Mouse (Mus musculus): ENCODE measurements around the gene Rnf213. TPM values are rescaled to one million over a fixed set of nuclear protein-coding genes. Genes with fewer than 3 reads are reported as not detected.

Rnf213 gene
- total RNA-seq, 2 experiments from 2014 or later: 3.4 to 3.9 TPM

DNA sequence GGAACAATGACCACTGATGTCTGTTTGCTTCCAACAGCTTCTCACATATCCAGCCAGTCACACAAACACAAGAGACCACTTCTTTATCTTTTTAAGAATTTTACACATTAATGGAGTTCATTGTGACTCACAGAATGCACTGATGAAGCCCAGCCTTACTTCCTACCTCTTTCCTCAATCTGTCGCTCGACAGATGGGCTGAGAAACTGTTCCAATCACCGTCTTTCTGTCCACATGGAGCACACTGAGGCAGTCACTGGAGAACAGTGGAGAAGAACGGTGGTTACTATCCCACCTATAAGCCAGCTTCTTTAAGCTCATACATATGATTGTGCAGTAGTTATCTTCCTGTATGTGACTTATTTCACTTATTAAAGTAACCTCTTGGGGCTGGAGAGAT is 85.0 kb downstream of the Rnf213 start:
- Histone ChIP-seq H3K27ac (no peak overlapping the region), H3K4me3 (no peak overlapping the region)
- intact Hi-C loops (cut with DNase I): no loop called here
- no peak for DNase-seq (ENCODE audit: extremely low spot score in 1 of 2, low spot score in 2 of 2)
- TF ChIP-seq CTCF (IDR thresholded peaks at IDR 0.05): no peak

- TF ChIP-seq CTCF (IDR thresholded peaks at IDR 0.05): peak; percentile 99
- intact Hi-C loops (cut with DNase I): loop anchor here (5.0 kb wide), 1 partner anchor 189 kb away; the partner anchor contains the start of gene Eif4a3
- H3K27ac ChIP-seq: peak within 1 kb of the TSS; percentile 98
- H3K4me3 ChIP-seq: peak within 1 kb of the TSS; percentile 94
- peak; percentile 99 to 100 for DNase-seq (ENCODE audit: extremely low spot score in 1 of 2, low spot score in 2 of 2)
These were observed 98.2 kb downstream of the Rnf213 start, which contains the start of gene Endov for GRCm38 (mm10) chr11:119490861-119491689. TSS of gene Endov (plus strand) at chr11:119491347.

DNA sequence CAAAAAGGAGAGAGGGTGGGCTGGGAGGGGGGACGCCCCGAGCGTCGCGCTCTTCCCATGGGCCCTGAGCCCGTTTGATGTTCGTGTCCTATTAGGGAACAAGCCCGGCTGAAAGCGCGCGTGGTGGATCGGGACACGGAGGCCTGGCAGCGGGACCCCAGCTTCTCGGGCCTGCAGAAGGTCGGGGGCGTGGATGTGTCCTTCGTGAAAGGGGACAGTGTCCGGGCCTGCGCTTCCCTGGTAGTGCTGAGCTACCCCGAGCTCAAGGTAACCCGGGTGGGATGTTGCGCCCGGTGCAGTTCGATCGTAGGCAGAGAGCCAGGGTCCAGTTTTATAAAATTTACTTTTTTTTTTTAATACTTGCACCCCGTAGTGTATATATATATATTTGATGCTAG is 98.8 kb downstream of the Rnf213 start:
- DNase-seq (ENCODE audit: extremely low spot score in 1 of 2, low spot score in 2 of 2): no peak
- peak overlapping the region; percentile 98 for H3K27ac ChIP-seq
- no peak for TF ChIP-seq CTCF (IDR thresholded peaks at IDR 0.05)
- H3K4me3 ChIP-seq: peak overlapping the region; percentile 94
- intact Hi-C loops (cut with DNase I): loop anchor here (5.0 kb wide), 1 partner anchor 189 kb away; the partner anchor contains the start of gene Eif4a3

GRCm38 (mm10) chr11:119492830-119493229 is 99.9 kb downstream of the Rnf213 start:
- no peak for TF ChIP-seq CTCF (IDR thresholded peaks at IDR 0.05)
- Histone ChIP-seq H3K27ac (no peak overlapping the region), H3K4me3 (no peak overlapping the region)
- DNase-seq (ENCODE audit: extremely low spot score in 1 of 2, low spot score in 2 of 2): no peak
- intact Hi-C loops (cut with DNase I): loop anchor here (5.0 kb wide), 1 partner anchor 191 kb away; the partner anchor contains the start of gene Eif4a3

GRCm38 (mm10) chr11:119493516-119493915 is 100.6 kb downstream of the Rnf213 start:
- intact Hi-C loops (cut with DNase I): loop anchor here (5.0 kb wide), 1 partner anchor 191 kb away; the partner anchor contains the start of gene Eif4a3
- DNase-seq (ENCODE audit: extremely low spot score in 1 of 2, low spot score in 2 of 2): no peak
- no peak for TF ChIP-seq CTCF (IDR thresholded peaks at IDR 0.05)
- Histone ChIP-seq H3K4me3 (no peak overlapping the region), H3K27ac (no peak overlapping the region)

DNA sequence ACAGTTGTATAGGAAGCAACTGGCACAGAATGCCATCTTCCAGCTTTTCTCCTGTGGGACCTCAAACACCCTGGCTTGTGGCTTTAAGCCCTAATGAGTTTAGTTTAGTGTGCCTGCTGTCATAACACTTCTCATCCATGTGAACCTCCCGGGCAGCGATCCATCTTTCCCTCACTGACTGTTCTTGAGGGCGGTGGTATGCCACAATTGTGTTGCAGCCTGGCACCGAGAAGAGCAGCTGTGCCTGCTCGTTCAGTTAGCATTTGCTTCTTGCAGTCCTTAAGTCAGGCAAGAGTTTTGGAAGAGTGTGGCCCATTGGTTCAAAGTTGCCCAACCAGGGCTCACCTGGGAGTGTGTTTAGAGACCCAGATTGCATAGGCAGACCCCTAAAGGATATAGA is 103.2 kb downstream of the Rnf213 start:
- no peak overlapping the region for H3K4me3 ChIP-seq
- no peak overlapping the region for H3K27ac ChIP-seq
- intact Hi-C loops (cut with DNase I): no loop called here
- no peak for TF ChIP-seq CTCF (IDR thresholded peaks at IDR 0.05)
- DNase-seq (ENCODE audit: extremely low spot score in 1 of 2, low spot score in 2 of 2): no peak

GRCm38 (mm10) chr11:119497451-119497850 is 104.6 kb downstream of the Rnf213 start:
- TF ChIP-seq CTCF (IDR thresholded peaks at IDR 0.05): no peak
- Histone ChIP-seq H3K4me3 (no peak overlapping the region), H3K27ac (no peak overlapping the region)
- intact Hi-C loops (cut with DNase I): no loop called here
- DNase-seq (ENCODE audit: extremely low spot score in 1 of 2, low spot score in 2 of 2): no peak

DNA sequence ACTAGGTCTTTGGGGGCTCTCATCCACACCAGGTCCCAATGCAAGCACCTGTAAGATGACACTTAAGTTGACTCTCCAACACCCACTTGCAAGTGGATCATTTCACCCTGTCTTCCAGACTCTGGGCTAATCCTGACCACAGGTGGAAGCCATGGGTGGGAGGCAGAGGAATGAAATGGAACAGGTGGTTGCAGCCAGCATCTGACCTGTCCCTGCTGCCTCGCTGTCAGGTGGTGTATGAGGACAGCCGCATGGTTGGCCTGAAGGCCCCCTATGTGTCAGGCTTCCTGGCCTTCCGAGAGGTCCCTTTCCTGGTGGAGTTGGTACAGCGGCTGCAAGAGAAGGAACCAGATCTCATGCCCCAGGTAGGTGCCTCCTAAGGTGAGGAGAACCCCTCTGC is 106.4 kb downstream of the Rnf213 start:
- intact Hi-C loops (cut with DNase I): no loop called here
- Histone ChIP-seq H3K4me3 (no peak overlapping the region), H3K27ac (no peak overlapping the region)
- no peak for TF ChIP-seq CTCF (IDR thresholded peaks at IDR 0.05)
- no peak for DNase-seq (ENCODE audit: extremely low spot score in 1 of 2, low spot score in 2 of 2)

- intact Hi-C loops (cut with DNase I): loop anchor here (5.0 to 10.0 kb wide), 2 partner anchors 285 to 492 kb away; no protein-coding TSS in a partner anchor
- TF ChIP-seq CTCF (IDR thresholded peaks at IDR 0.05): no peak
- Histone ChIP-seq H3K27ac (no peak overlapping the region), H3K4me3 (no peak overlapping the region)
- no peak for DNase-seq (ENCODE audit: extremely low spot score in 1 of 2, low spot score in 2 of 2)
These were observed 107.1 kb downstream of the Rnf213 start for GRCm38 (mm10) chr11:119500011-119500410.

- intact Hi-C loops (cut with DNase I): loop anchor here (2.0 to 10.0 kb wide), 4 partner anchors 115 to 489 kb away; no protein-coding TSS in a partner anchor
These were observed 110.8 kb downstream of the Rnf213 start for GRCm38 (mm10) chr11:119503675-119504074.

GRCm38 (mm10) chr11:119506386-119506785 is 113.5 kb downstream of the Rnf213 start:
- no peak for DNase-seq (ENCODE audit: extremely low spot score in 1 of 2, low spot score in 2 of 2)
- intact Hi-C loops (cut with DNase I): loop anchor here (5.0 to 10.0 kb wide), 2 partner anchors 96 to 278 kb away; partner anchors contain the start of gene Rptor
- no peak for TF ChIP-seq CTCF (IDR thresholded peaks at IDR 0.05)
- Histone ChIP-seq H3K4me3 (no peak overlapping the region), H3K27ac (no peak overlapping the region)

More at GRCm38 (mm10) chr11:119503675-119504074, 110.8 kb downstream of the Rnf213 start:
- peak; percentile 100 for TF ChIP-seq CTCF (IDR thresholded peaks at IDR 0.05)
- Histone ChIP-seq H3K27ac (no peak overlapping the region), H3K4me3 (no peak overlapping the region)
- DNase-seq (ENCODE audit: extremely low spot score in 1 of 2, low spot score in 2 of 2): peak; percentile 73 to 84

DNA sequence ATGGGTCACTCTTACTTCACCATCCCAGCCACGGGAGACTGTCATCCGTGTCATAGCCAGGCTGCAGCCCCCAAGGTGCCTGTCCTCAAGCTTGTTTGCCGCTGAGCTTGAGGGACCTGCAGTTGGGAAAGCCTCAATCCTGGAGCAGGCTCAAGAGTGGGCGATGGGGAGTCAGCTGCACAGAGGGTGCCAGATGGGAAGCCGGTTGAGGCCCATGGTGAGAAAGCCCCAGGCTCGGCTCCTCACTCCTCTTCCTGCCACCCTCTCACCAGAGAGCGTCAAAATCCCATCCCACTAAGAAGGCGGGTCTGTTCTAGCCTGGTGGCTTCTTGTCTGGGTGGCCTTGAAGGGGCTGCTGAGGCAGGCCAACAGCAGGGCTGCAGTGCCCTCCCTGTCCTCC is 114.9 kb downstream of the Rnf213 start:
- no peak for TF ChIP-seq CTCF (IDR thresholded peaks at IDR 0.05)
- intact Hi-C loops (cut with DNase I): loop anchor here (5.0 to 10.0 kb wide), 2 partner anchors 95 to 277 kb away; partner anchors contain the start of gene Rptor
- H3K4me3 ChIP-seq: no peak overlapping the region
- peak overlapping the region; percentile 80 for H3K27ac ChIP-seq
- DNase-seq (ENCODE audit: extremely low spot score in 1 of 2, low spot score in 2 of 2): peak; percentile 51 to 74
